Mouse (Mus musculus): Measurements from ENCODE around the gene Smim27. TPM values are rescaled to one million over a fixed set of nuclear protein-coding genes. Genes with fewer than 3 reads are reported as not detected.

Smim27 gene
- polyA plus RNA-seq, 1 experiment: 17.5 TPM

DNA sequence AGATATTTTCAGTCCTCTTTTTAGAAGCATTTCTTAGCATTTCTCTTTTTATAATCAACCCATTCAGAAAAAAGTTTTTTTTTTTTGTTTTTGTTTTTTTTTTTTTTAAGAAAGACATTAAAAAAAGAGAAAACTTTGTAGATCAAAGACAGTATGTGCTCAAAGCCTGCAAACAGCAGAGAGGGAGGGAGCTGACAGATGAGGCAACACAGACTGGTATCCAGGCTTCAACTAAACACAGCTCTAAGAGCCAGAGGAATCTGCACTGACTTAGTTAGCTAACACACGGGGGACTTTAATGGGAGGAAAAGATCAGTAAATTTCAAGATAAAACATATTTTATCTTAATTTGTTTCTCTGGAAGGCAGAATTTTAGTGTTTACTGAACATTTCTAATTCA lies 5.1 kb upstream of the Smim27 start:
- TF ChIP-seq POLR2A (IDR thresholded peaks at IDR 0.05; ENCODE audit: low read depth, low read length) (no peak), CTCF (IDR thresholded peaks at IDR 0.05; ENCODE audit: extremely low read depth, insufficient read length, insufficient replicate concordance, low read depth, low read length) (no peak)
- Histone ChIP-seq H3K27me3 (ENCODE audit: control insufficient read depth, insufficient read depth, low read length) (no peaks in the 10 kb centered on the region), H3K36me3 (ENCODE audit: control insufficient read depth, insufficient read depth, low read length) (peaks cover 35% of the 10 kb centered on the region), H3K27ac (ENCODE audit: insufficient read depth, low read depth, low read length) (no peak overlapping the region), H3K4me3 (ENCODE audit: low read depth, low read length) (no peak overlapping the region), H3K4me1 (ENCODE audit: control insufficient read depth, insufficient read depth, insufficient read length, low read length) (no peaks in the 10 kb centered on the region)
- 60% methylated on average over 1 of the region's 1 CpGs for WGBS

DNA sequence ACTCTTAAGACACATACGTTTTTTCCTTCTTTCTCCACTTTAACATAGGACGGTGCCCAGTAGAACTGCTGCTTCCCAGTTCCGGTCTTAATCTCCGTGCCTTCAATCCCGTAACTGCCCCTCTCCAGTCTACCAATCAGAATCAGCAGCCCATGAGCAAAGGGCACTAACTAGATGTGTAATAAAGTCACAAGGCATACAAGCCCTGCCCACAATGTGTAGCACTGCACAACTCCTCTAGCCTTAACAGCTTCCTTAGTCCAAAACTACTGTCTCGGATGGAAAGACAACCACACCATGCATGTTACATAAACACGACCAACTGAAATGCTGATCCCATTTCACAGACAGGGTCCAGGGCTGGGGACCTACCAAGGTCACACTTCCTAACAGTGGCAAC lies 1.7 kb upstream of the Smim27 start:
- Histone ChIP-seq H3K4me3 (ENCODE audit: low read depth, low read length) (peak overlapping the region; percentile 76), H3K36me3 (ENCODE audit: control insufficient read depth, insufficient read depth, low read length) (peaks cover 11% of the 10 kb centered on the region), H3K4me1 (ENCODE audit: control insufficient read depth, insufficient read depth, insufficient read length, low read length) (no peaks in the 10 kb centered on the region), H3K27me3 (ENCODE audit: control insufficient read depth, insufficient read depth, low read length) (no peaks in the 10 kb centered on the region), H3K27ac (ENCODE audit: insufficient read depth, low read depth, low read length) (peak overlapping the region; percentile 92)
- TF ChIP-seq CTCF (IDR thresholded peaks at IDR 0.05; ENCODE audit: extremely low read depth, insufficient read length, insufficient replicate concordance, low read depth, low read length): no peak
- TF ChIP-seq POLR2A (IDR thresholded peaks at IDR 0.05; ENCODE audit: low read depth, low read length): no peak
- 15% methylated on average over 7 of the region's 7 CpGs for WGBS

DNA sequence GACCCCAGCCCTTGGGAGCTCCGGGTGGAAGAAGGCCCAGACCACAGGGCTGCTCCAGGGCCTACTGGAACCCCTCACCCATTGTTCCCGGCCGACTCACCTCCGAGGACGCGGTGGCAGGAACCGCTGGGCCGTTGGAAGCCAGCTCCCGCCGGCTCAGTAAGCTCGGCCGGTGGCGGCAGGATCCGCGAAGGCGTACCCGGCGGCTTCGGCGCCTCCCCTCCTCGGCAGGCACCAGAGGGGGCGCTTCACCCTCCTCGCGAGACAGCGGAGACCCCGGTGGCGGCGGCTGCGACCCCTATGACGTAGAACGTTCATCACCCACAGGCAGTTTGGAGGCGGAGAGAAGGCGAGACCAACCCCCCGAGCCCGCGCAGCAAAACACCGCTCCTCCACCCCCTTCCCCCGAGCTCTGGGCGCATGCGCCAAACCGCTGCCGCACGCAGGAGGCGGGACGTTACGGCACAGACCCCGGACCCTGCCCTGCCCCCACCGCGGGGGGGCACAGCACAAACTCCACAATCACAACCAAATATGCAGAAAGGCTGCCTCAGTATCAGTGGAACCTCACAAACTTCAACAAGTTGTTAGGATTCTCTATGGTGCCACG lies 1.1 kb upstream of the Smim27 start:
- H3K4me1 ChIP-seq (ENCODE audit: control insufficient read depth, insufficient read depth, insufficient read length, low read length): no peaks in the 10 kb centered on the region
- H3K27me3 ChIP-seq (ENCODE audit: control insufficient read depth, insufficient read depth, low read length): no peaks in the 10 kb centered on the region
- TF ChIP-seq CTCF (IDR thresholded peaks at IDR 0.05; ENCODE audit: extremely low read depth, insufficient read length, insufficient replicate concordance, low read depth, low read length) (peak; percentile 35; the same call in 1 of the 2 replicates), POLR2A (IDR thresholded peaks at IDR 0.05; ENCODE audit: low read depth, low read length) (no peak; the same call in 1 of the 2 replicates)
- 0 out of 2 replicates have a peak, but pooled peaks cover 9% of the 10 kb centered on the region for H3K36me3 ChIP-seq (ENCODE audit: control insufficient read depth, insufficient read depth, low read length)
- peak overlapping the region; percentile 92 for H3K27ac ChIP-seq (ENCODE audit: insufficient read depth, low read depth, low read length)
- peak overlapping the region; percentile 76 for H3K4me3 ChIP-seq (ENCODE audit: low read depth, low read length)
- under 1% methylated on average over 50 of the region's 50 CpGs for WGBS

- Histone ChIP-seq H3K4me3 (ENCODE audit: low read depth, low read length) (peak overlapping the region; percentile 76), H3K27ac (ENCODE audit: insufficient read depth, low read depth, low read length) (peak overlapping the region; percentile 92), H3K4me1 (ENCODE audit: control insufficient read depth, insufficient read depth, insufficient read length, low read length) (no peaks in the 10 kb centered on the region), H3K27me3 (ENCODE audit: control insufficient read depth, insufficient read depth, low read length) (no peaks in the 10 kb centered on the region), H3K36me3 (ENCODE audit: control insufficient read depth, insufficient read depth, low read length) (peaks cover 11% of the 10 kb centered on the region; the same call in 1 of the 2 replicates)
- WGBS: under 1% methylated on average over 16 of the region's 16 CpGs
- TF ChIP-seq CTCF (IDR thresholded peaks at IDR 0.05; ENCODE audit: extremely low read depth, insufficient read length, insufficient replicate concordance, low read depth, low read length) (no peak), POLR2A (IDR thresholded peaks at IDR 0.05; ENCODE audit: low read depth, low read length) (no peak)
Observed at GRCm38 (mm10) chr4:40268835-40269234, 544 bp upstream of the Smim27 start.

DNA sequence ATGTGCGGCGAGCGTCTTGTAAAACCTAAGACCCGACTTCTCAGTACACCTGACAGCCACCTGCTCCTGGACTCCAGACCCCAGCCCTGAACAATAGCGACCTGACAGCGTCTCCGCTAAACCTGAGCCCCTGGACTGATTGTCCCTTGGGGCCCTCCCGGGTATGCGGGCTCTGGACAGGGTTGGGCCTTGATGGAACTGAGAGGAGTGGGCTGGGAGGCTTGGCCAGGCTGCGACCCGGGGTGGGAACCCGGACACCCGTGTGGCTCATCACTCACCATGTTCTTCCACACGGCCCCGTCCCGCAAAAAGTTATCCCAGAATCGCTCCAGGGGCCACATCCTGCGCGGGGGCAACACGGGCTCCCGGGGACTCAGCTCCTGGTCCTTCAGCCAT lies 9.5 kb downstream of the Smim27 start:
- TF ChIP-seq POLR2A (IDR thresholded peaks at IDR 0.05; ENCODE audit: low read depth, low read length) (no peak), CTCF (IDR thresholded peaks at IDR 0.05; ENCODE audit: extremely low read depth, insufficient read length, insufficient replicate concordance, low read depth, low read length) (no peak)
- Histone ChIP-seq H3K4me3 (ENCODE audit: low read depth, low read length) (peak overlapping the region; percentile 86), H3K36me3 (ENCODE audit: control insufficient read depth, insufficient read depth, low read length) (peaks cover 6% of the 10 kb centered on the region), H3K4me1 (ENCODE audit: control insufficient read depth, insufficient read depth, insufficient read length, low read length) (peaks cover 3% of the 10 kb centered on the region; the same call in 1 of the 2 replicates), H3K27me3 (ENCODE audit: control insufficient read depth, insufficient read depth, low read length) (no peaks in the 10 kb centered on the region), H3K27ac (ENCODE audit: insufficient read depth, low read depth, low read length) (peak overlapping the region; percentile 25; the same call in 1 of the 2 replicates)
- under 1% methylated on average over 21 of the region's 21 CpGs for WGBS

DNA sequence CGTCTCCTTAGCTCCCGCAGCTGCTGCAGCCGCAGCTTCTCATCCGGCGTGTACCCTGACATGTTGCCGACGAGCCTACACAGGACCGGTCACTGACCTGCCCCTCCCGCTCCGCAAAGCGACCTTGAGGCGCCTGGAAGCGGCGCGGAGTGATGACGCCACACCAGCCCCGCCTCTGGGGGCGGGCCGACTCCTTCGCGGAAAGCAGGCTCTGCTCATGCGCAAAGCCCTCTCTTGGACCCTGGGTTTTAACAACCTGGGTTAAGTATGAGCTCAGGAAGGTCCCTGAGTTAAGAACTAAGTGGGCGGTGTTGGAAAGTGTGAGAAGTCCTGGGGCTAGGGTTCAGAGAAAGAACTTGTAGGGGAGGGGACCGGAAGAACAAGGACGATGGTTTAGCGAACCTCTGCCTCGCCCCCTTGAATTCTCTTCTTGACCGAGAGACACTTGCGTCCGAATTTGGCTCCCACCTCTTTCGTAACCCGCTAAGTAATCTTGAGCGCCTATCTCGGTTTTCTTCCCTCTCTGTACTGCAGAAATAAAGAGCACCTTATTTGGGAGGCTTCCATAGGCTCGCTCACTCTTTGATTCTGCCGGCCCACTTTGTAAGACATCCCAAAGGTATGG lies 10.0 kb downstream of the Smim27 start, which contains the start of gene Ndufb6:
Gene Ndufb6, minus strand, starts transcription at position 146 of the 625 bp plus-strand sequence.
- Histone ChIP-seq H3K4me3 (ENCODE audit: low read depth, low read length) (peak within 1 kb of the TSS; percentile 86), H3K36me3 (ENCODE audit: control insufficient read depth, insufficient read depth, low read length) (peaks cover 6% of the 10 kb centered on the region), H3K4me1 (ENCODE audit: control insufficient read depth, insufficient read depth, insufficient read length, low read length) (peaks cover 3% of the 10 kb centered on the region; the same call in 1 of the 2 replicates), H3K27ac (ENCODE audit: insufficient read depth, low read depth, low read length) (peak within 1 kb of the TSS; percentile 91), H3K27me3 (ENCODE audit: control insufficient read depth, insufficient read depth, low read length) (no peaks in the 10 kb centered on the region)
- TF ChIP-seq CTCF (IDR thresholded peaks at IDR 0.05; ENCODE audit: extremely low read depth, insufficient read length, insufficient replicate concordance, low read depth, low read length) (no peak), POLR2A (IDR thresholded peaks at IDR 0.05; ENCODE audit: low read depth, low read length) (peak; percentile 86)
- under 1% methylated on average over 36 of the region's 36 CpGs for WGBS

DNA sequence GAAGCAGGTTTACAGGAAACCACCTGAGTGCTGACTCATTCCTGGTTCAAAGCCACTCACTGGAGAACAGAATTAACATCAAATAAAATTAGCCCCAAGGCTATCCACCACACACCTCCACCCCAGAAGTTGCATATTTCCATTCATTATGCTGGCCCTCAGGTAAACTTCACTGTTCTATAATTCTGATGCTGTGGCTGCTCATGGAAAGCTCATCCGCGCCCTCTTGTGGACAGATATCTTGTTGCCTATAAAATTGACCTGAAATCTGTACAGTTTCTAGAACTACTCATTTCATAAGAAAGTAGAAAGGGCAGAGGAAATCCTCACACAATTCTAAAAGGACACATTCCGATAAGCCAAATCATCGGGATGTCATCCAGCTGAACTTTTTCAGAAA lies 16.2 kb downstream of the Smim27 start:
- Histone ChIP-seq H3K4me3 (ENCODE audit: low read depth, low read length) (no peak overlapping the region), H3K4me1 (ENCODE audit: control insufficient read depth, insufficient read depth, insufficient read length, low read length) (no peaks in the 10 kb centered on the region), H3K27me3 (ENCODE audit: control insufficient read depth, insufficient read depth, low read length) (no peaks in the 10 kb centered on the region), H3K36me3 (ENCODE audit: control insufficient read depth, insufficient read depth, low read length) (no peaks in the 10 kb centered on the region), H3K27ac (ENCODE audit: insufficient read depth, low read depth, low read length) (no peak overlapping the region)
- TF ChIP-seq CTCF (IDR thresholded peaks at IDR 0.05; ENCODE audit: extremely low read depth, insufficient read length, insufficient replicate concordance, low read depth, low read length) (no peak), POLR2A (IDR thresholded peaks at IDR 0.05; ENCODE audit: low read depth, low read length) (no peak)
- 15% methylated on average over 4 of the region's 4 CpGs for WGBS
